Mouse (Mus musculus): ENCODE measurements around the gene Gm15517. TPM values are rescaled to one million over a fixed set of nuclear protein-coding genes. Genes with fewer than 3 reads are reported as not detected.
"Not testable (repeated sequence)": the region's sequence is repeated elsewhere in the genome, so short reads cannot be mapped to it uniquely, and the experiment has no call there.

Gene Gm15517
- polyA plus RNA-seq, 1 experiment from 2014 or later, result not detected

- no peaks in the 10 kb centered on the region for H3K4me1 ChIP-seq (ENCODE audit: control insufficient read depth, insufficient read depth, low read length)
- H3K9ac ChIP-seq (ENCODE audit: low read length), result no peak overlapping the region
- no peak overlapping the region for H3K4me2 ChIP-seq (ENCODE audit: low read depth, low read length)
- ATAC-seq (replicated peaks; ENCODE audit: extremely low read depth, insufficient read depth, low FRiP score), result no peak
- no peak overlapping the region for H3K27ac ChIP-seq (ENCODE audit: low read length)
- no peaks in the 10 kb centered on the region; the same call in none of the 2 replicates for H3K9me3 ChIP-seq (replicated peaks; ENCODE audit: control insufficient read depth, low read length)
- H3K36me3 ChIP-seq (ENCODE audit: control insufficient read depth, insufficient read depth), result no peaks in the 10 kb centered on the region
- no peak overlapping the region for H3K4me3 ChIP-seq (ENCODE audit: low read length)
- WGBS, result 75% methylated on average over 3 of the region's 3 CpGs
- peaks cover 19% of the 10 kb centered on the region for H3K27me3 ChIP-seq (ENCODE audit: control insufficient read depth, insufficient read depth, low read length)
Measured at GRCm38 (mm10) chr7:44275546-44275945, 14.3 kb downstream of the Gm15517 start.

DNA sequence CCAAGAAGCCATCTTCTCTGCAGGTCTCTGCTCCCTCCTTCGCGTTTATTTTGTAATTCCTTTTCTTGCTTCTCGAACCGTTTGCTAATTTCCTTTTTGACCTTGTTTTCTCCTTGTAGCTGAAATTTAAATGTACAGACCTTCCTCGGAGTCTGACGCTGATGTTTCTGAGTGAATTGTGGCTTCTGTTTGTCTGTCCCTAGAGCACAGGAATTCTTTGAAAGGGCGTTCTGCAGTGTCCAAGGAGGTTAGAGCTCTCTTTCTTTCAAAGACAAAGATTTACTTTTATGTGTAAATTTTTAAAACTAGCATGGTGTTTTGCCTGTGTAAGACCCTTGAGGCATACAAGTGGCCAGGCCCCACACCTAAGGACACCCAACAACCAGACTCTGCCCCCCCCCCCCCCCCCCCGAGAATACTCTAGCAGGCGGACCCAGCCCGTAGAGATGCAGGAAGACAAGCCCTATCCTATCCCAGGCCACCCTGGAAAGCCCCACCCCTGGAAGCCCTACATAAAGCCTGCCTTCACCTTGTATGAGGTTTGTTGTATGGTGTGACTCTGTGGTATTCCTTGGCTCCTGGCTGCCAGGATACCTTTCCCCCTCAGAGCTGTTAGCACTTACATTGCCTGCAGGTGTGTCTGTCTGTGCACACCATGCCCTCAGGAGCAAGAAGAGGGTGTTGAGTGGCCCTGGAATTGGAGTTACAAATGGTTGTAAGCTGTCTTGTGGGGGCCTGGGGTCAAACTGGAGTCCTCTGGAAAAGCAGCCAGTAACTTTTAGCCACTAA is 15.4 kb downstream of the Gm15517 start:
- no peak overlapping the region for H3K4me3 ChIP-seq (ENCODE audit: low read length)
- no peak for ATAC-seq (replicated peaks; ENCODE audit: extremely low read depth, insufficient read depth, low FRiP score)
- no peaks in the 10 kb centered on the region for H3K4me1 ChIP-seq (ENCODE audit: control insufficient read depth, insufficient read depth, low read length)
- H3K9ac ChIP-seq (ENCODE audit: low read length), result no peak overlapping the region
- H3K9me3 ChIP-seq (replicated peaks; ENCODE audit: control insufficient read depth, low read length), result no peaks in the 10 kb centered on the region; the same call in 1 of the 2 replicates
- H3K27ac ChIP-seq (ENCODE audit: low read length), result no peak overlapping the region
- H3K36me3 ChIP-seq (ENCODE audit: control insufficient read depth, insufficient read depth), result no peaks in the 10 kb centered on the region
- WGBS, result 62% methylated on average over 10 of the region's 10 CpGs
- peaks cover 19% of the 10 kb centered on the region for H3K27me3 ChIP-seq (ENCODE audit: control insufficient read depth, insufficient read depth, low read length)
- no peak overlapping the region for H3K4me2 ChIP-seq (ENCODE audit: low read depth, low read length)

- no peak overlapping the region for H3K9ac ChIP-seq (ENCODE audit: low read length)
- no peak overlapping the region for H3K4me3 ChIP-seq (ENCODE audit: low read length)
- WGBS, result 44% methylated on average over 2 of the region's 2 CpGs
- no peak for ATAC-seq (replicated peaks; ENCODE audit: extremely low read depth, insufficient read depth, low FRiP score)
- no peaks in the 10 kb centered on the region for H3K36me3 ChIP-seq (ENCODE audit: control insufficient read depth, insufficient read depth)
- H3K9me3 ChIP-seq (replicated peaks; ENCODE audit: control insufficient read depth, low read length), result no peaks in the 10 kb centered on the region; the same call in 1 of the 2 replicates
- H3K4me1 ChIP-seq (ENCODE audit: control insufficient read depth, insufficient read depth, low read length), result no peaks in the 10 kb centered on the region
- no peak overlapping the region for H3K4me2 ChIP-seq (ENCODE audit: low read depth, low read length)
- H3K27me3 ChIP-seq (ENCODE audit: control insufficient read depth, insufficient read depth, low read length), result peaks cover 19% of the 10 kb centered on the region
- no peak overlapping the region for H3K27ac ChIP-seq (ENCODE audit: low read length)
Measured at GRCm38 (mm10) chr7:44277250-44277622, 16.0 kb downstream of the Gm15517 start.

GRCm38 (mm10) chr7:44280959-44281358 is 19.7 kb downstream of the Gm15517 start:
- H3K4me2 ChIP-seq (ENCODE audit: low read depth, low read length), result no peak overlapping the region
- ATAC-seq (replicated peaks; ENCODE audit: extremely low read depth, insufficient read depth, low FRiP score), result no peak
- no peak overlapping the region for H3K9ac ChIP-seq (ENCODE audit: low read length)
- H3K27ac ChIP-seq (ENCODE audit: low read length), result no peak overlapping the region
- H3K9me3 ChIP-seq (replicated peaks; ENCODE audit: control insufficient read depth, low read length), result no peaks in the 10 kb centered on the region; the same call in 1 of the 2 replicates
- H3K36me3 ChIP-seq (ENCODE audit: control insufficient read depth, insufficient read depth), result no peaks in the 10 kb centered on the region
- H3K4me1 ChIP-seq (ENCODE audit: control insufficient read depth, insufficient read depth, low read length), result no peaks in the 10 kb centered on the region
- H3K27me3 ChIP-seq (ENCODE audit: control insufficient read depth, insufficient read depth, low read length), result no peaks in the 10 kb centered on the region
- no peak overlapping the region for H3K4me3 ChIP-seq (ENCODE audit: low read length)
- WGBS, result 52% methylated on average over 1 of the region's 1 CpGs

DNA sequence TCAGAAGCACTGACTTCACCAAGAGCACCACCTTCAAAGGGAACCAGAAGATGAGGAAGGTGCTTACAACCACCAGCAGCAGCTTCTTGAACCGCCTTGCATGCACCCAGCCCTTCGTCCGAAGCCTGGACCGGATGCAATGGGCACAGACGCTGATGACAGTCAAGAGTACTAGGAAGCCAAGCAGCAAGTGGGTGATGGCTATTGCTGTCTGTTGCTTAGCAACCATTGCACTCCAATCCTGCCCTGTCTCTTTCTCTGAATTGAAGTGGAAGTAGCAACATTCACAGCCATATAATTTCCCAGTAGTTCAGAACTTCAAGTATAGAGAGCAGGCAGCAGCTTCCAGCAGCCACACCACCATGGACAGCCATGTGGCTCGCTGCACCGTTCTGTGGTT is 20.3 kb downstream of the Gm15517 start:
- ATAC-seq (replicated peaks; ENCODE audit: extremely low read depth, insufficient read depth, low FRiP score), result no peak
- H3K9me3 ChIP-seq (replicated peaks; ENCODE audit: control insufficient read depth, low read length), result no peaks in the 10 kb centered on the region; the same call in 1 of the 2 replicates
- no peak overlapping the region for H3K9ac ChIP-seq (ENCODE audit: low read length)
- H3K4me1 ChIP-seq (ENCODE audit: control insufficient read depth, insufficient read depth, low read length), result no peaks in the 10 kb centered on the region
- H3K36me3 ChIP-seq (ENCODE audit: control insufficient read depth, insufficient read depth), result no peaks in the 10 kb centered on the region
- H3K27me3 ChIP-seq (ENCODE audit: control insufficient read depth, insufficient read depth, low read length), result no peaks in the 10 kb centered on the region
- 62% methylated on average over 7 of the region's 7 CpGs for WGBS
- no peak overlapping the region for H3K4me3 ChIP-seq (ENCODE audit: low read length)
- no peak overlapping the region for H3K27ac ChIP-seq (ENCODE audit: low read length)
- no peak overlapping the region for H3K4me2 ChIP-seq (ENCODE audit: low read depth, low read length)

DNA sequence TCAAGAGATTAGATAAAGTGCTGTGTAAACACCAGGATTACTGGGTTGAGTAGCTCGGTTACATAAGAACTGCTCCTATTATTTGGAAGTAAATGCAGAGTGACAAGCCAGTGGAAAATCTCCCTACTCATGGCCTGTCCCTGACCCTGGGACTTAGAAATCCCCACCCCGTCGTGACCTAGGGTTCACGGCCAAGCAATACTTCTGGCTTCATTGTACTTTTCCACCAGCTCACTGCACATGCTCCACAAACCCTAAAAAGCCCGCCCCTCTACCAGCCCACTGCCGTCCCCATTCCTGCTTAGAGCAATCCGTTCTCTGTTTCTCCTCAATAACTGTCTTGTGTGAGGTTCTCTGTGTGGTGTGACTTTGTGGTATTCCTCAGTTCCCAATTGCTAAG is 26.5 kb downstream of the Gm15517 start:
- Histone ChIP-seq H3K27me3 (ENCODE audit: control insufficient read depth, insufficient read depth, low read length) (peaks cover 2% of the 10 kb centered on the region), H3K4me2 (ENCODE audit: low read depth, low read length) (no peak overlapping the region), H3K27ac (ENCODE audit: low read length) (no peak overlapping the region), H3K4me1 (ENCODE audit: control insufficient read depth, insufficient read depth, low read length) (no peaks in the 10 kb centered on the region), H3K9me3 (replicated peaks; ENCODE audit: control insufficient read depth, low read length) (no peaks in the 10 kb centered on the region), H3K9ac (ENCODE audit: low read length) (no peak overlapping the region), H3K4me3 (ENCODE audit: low read length) (no peak overlapping the region), H3K36me3 (ENCODE audit: control insufficient read depth, insufficient read depth) (no peaks in the 10 kb centered on the region)
- no peak for ATAC-seq (replicated peaks; ENCODE audit: extremely low read depth, insufficient read depth, low FRiP score)
- 60% methylated on average over 7 of the region's 7 CpGs for WGBS

- Histone ChIP-seq H3K4me3 (ENCODE audit: low read length) (no peak overlapping the region), H3K9ac (ENCODE audit: low read length) (no peak overlapping the region), H3K36me3 (ENCODE audit: control insufficient read depth, insufficient read depth) (no peaks in the 10 kb centered on the region), H3K4me2 (ENCODE audit: low read depth, low read length) (no peak overlapping the region), H3K4me1 (ENCODE audit: control insufficient read depth, insufficient read depth, low read length) (no peaks in the 10 kb centered on the region), H3K27ac (ENCODE audit: low read length) (no peak overlapping the region), H3K9me3 (replicated peaks; ENCODE audit: control insufficient read depth, low read length) (no peaks in the 10 kb centered on the region), H3K27me3 (ENCODE audit: control insufficient read depth, insufficient read depth, low read length) (peaks cover 2% of the 10 kb centered on the region)
- 74% methylated on average over 4 of the region's 4 CpGs for WGBS
- ATAC-seq (replicated peaks; ENCODE audit: extremely low read depth, insufficient read depth, low FRiP score), result no peak
Measured at GRCm38 (mm10) chr7:44290986-44291385, 29.7 kb downstream of the Gm15517 start.

DNA sequence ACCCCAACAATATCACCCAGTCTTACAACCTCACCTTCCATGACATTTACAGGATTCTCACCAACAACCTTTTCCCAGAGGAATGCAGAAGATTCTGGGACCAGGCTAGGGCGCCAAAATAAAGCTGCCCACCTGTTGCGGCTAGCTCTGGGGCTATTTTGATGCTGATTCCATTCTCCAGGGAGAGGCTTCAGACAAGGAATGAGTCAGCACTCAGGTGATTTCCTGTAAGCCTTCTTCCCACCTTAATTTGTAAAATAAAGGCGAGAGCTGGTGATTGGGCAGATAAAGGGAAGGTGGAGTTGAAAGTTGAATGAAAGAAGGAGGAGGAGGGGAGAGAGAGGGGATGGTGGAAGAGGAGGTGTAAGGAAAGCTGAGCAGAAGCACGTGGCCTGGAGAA is 30.2 kb downstream of the Gm15517 start:
- no peaks in the 10 kb centered on the region for H3K36me3 ChIP-seq (ENCODE audit: control insufficient read depth, insufficient read depth)
- peaks cover 2% of the 10 kb centered on the region for H3K27me3 ChIP-seq (ENCODE audit: control insufficient read depth, insufficient read depth, low read length)
- 49% methylated on average over 4 of the region's 4 CpGs for WGBS
- H3K27ac ChIP-seq (ENCODE audit: low read length), result no peak overlapping the region
- no peaks in the 10 kb centered on the region for H3K4me1 ChIP-seq (ENCODE audit: control insufficient read depth, insufficient read depth, low read length)
- no peak overlapping the region for H3K4me2 ChIP-seq (ENCODE audit: low read depth, low read length)
- H3K9ac ChIP-seq (ENCODE audit: low read length), result no peak overlapping the region
- H3K9me3 ChIP-seq (replicated peaks; ENCODE audit: control insufficient read depth, low read length), result no peaks in the 10 kb centered on the region
- H3K4me3 ChIP-seq (ENCODE audit: low read length), result no peak overlapping the region
- no peak for ATAC-seq (replicated peaks; ENCODE audit: extremely low read depth, insufficient read depth, low FRiP score)

- H3K27ac ChIP-seq (ENCODE audit: low read length); H3K4me1 ChIP-seq (ENCODE audit: control insufficient read depth, insufficient read depth, low read length); H3K27me3 ChIP-seq (ENCODE audit: control insufficient read depth, insufficient read depth, low read length); ATAC-seq (replicated peaks; ENCODE audit: extremely low read depth, insufficient read depth, low FRiP score); H3K9me3 ChIP-seq (replicated peaks; ENCODE audit: control insufficient read depth, low read length); H3K36me3 ChIP-seq (ENCODE audit: control insufficient read depth, insufficient read depth); H3K4me2 ChIP-seq (ENCODE audit: low read depth, low read length); H3K9ac ChIP-seq (ENCODE audit: low read length); H3K4me3 ChIP-seq (ENCODE audit: low read length): not testable (repeated sequence)
- 71% methylated on average over 2 of the region's 2 CpGs for WGBS
Measured at GRCm38 (mm10) chr7:44297501-44297900, 36.3 kb downstream of the Gm15517 start.
